Mouse (Mus musculus) CH12.LX (cell line): Measurements from ENCODE around the gene Ghitm. TPM values are rescaled to one million over a fixed set of nuclear protein-coding genes. Genes with fewer than 3 reads are reported as not detected.

ENCODE experiments used
- DNase-seq: peaks from one replicate; pipeline ENCODE4 v3.0.0-alpha.2; 2013; ENCODE audit errors: extremely low read depth
- H3K27ac ChIP-seq: 2 replicates; pipeline ENCODE4 v1.5.1; 2012; ENCODE audit warnings: low read depth, mild to moderate bottlenecking, control low read depth, moderate library complexity; ENCODE audit not compliant: insufficient read depth
- H3K27me3 ChIP-seq: replicated peaks from 2 replicates; pipeline ENCODE3; 2012; ENCODE audit warnings: inconsistent platforms
- H3K36me3 ChIP-seq, 2 experiments: replicated peaks in 1 of 2; 2 replicates each; pipeline versions ENCODE3 to v1.6.1; 2012; ENCODE audit warnings: inconsistent platforms in 1 of 2, low read length in 1 of 2, mild to moderate bottlenecking in 1 of 2, mixed read lengths in 1 of 2, moderate library complexity in 1 of 2; ENCODE audit not compliant: control insufficient read depth in 1 of 2, insufficient read depth in 1 of 2
- H3K4me1 ChIP-seq, 2 experiments: 2 replicates each; pipeline ENCODE4 v1.6.1; 2012; ENCODE audit warnings: inconsistent platforms in 1 of 2, moderate library complexity in 1 of 2; ENCODE audit not compliant: insufficient read depth in 2 of 2, control insufficient read depth in 1 of 2
- H3K4me2 ChIP-seq: 2 replicates; pipeline ENCODE4 v1.6.1; 2012; ENCODE audit warnings: low read depth, mild to moderate bottlenecking, control low read depth; ENCODE audit not compliant: poor library complexity, insufficient read depth, severe bottlenecking
- H3K4me3 ChIP-seq, 3 experiments: fragments of 150-350 bp in 1 of 3; sonication (generic) in 1 of 3; replicated peaks in 1 of 3; 2 replicates each; pipeline versions ENCODE3 to v1.5.1; 2011 to 2012; ENCODE audit warnings: low read depth in 2 of 3, low read length in 2 of 3, mild to moderate bottlenecking in 2 of 3, moderate library complexity in 2 of 3, control low read depth in 1 of 3, improper control_type of control experiment in 1 of 3, inconsistent platforms in 1 of 3, mixed read lengths in 1 of 3; ENCODE audit not compliant: poor library complexity in 1 of 3
- H3K79me2 ChIP-seq: replicated peaks from 2 replicates; pipeline ENCODE4 v1.6.1; 2012; ENCODE audit warnings: mild to moderate bottlenecking, moderate library complexity; ENCODE audit not compliant: control insufficient read depth, poor library complexity, insufficient read depth, severe bottlenecking; ENCODE audit errors: extremely low read depth
- H3K9ac ChIP-seq: 2 replicates; pipeline ENCODE4 v1.6.1; 2012; ENCODE audit warnings: low read depth, mild to moderate bottlenecking, control low read depth, moderate library complexity; ENCODE audit not compliant: insufficient read depth
- H3K9me3 ChIP-seq: replicated peaks from 2 replicates; pipeline ENCODE3; 2012; ENCODE audit warnings: low read length, inconsistent platforms, mixed read lengths
- BHLHE40 ChIP-seq: IDR thresholded peaks from 2 replicates; pipeline ENCODE4 v1.6.1; 2011; ENCODE audit warnings: mild to moderate bottlenecking, low read depth, low read length, improper control_type of control experiment
- CHD1 ChIP-seq: IDR thresholded peaks from 2 replicates; pipeline ENCODE4 v1.6.1; 2012; ENCODE audit warnings: low read depth, low read length, improper control_type of control experiment, inconsistent platforms
- CHD2 ChIP-seq: IDR thresholded peaks from 2 replicates; pipeline ENCODE4 v1.6.1; 2011; ENCODE audit warnings: low read length, improper control_type of control experiment
- JUND ChIP-seq: conservative IDR thresholded peaks from 2 replicates; pipeline ENCODE4 v1.6.1; 2011; ENCODE audit warnings: low read depth, low read length, improper control_type of control experiment
- MAFK ChIP-seq: IDR thresholded peaks from 2 replicates; pipeline ENCODE4 v1.6.1; 2011; ENCODE audit warnings: low read length, improper control_type of control experiment; ENCODE audit not compliant: insufficient replicate concordance
- MAZ ChIP-seq: IDR thresholded peaks from 2 replicates; pipeline ENCODE4 v1.6.1; 2012; ENCODE audit warnings: low read depth, mild to moderate bottlenecking, inconsistent platforms, low read length, improper control_type of control experiment, moderate library complexity
- MEF2A ChIP-seq: IDR thresholded peaks from 2 replicates; pipeline ENCODE4 v1.6.1; 2014; ENCODE audit warnings: low read depth, mild to moderate bottlenecking, inconsistent platforms, low read length, improper control_type of control experiment, borderline replicate concordance
- MXI1 ChIP-seq: IDR thresholded peaks from 2 replicates; pipeline ENCODE4 v1.6.1; 2011; ENCODE audit warnings: mild to moderate bottlenecking, low read depth, low read length, improper control_type of control experiment
- NRF1 ChIP-seq: IDR thresholded peaks from 2 replicates; pipeline ENCODE4 v1.6.1; 2014; ENCODE audit warnings: low read depth, mild to moderate bottlenecking, inconsistent platforms, low read length, improper control_type of control experiment, moderate library complexity
- PAX5 ChIP-seq: IDR thresholded peaks from 2 replicates; pipeline ENCODE4 v1.6.1; 2012; ENCODE audit warnings: low read length, inconsistent platforms, mixed read lengths
- RAD21 ChIP-seq: IDR thresholded peaks from 2 replicates; pipeline ENCODE4 v1.6.1; 2011; ENCODE audit warnings: low read depth, mild to moderate bottlenecking, low read length, improper control_type of control experiment, moderate library complexity
- SIN3A ChIP-seq: IDR thresholded peaks from 2 replicates; pipeline ENCODE4 v1.6.1; 2012; ENCODE audit warnings: low read length, improper control_type of control experiment, inconsistent platforms
- TCF12 ChIP-seq: IDR thresholded peaks from 2 replicates; pipeline ENCODE4 v1.6.1; 2014; ENCODE audit warnings: low read depth, mild to moderate bottlenecking, inconsistent platforms, low read length, improper control_type of control experiment
- USF1 ChIP-seq: IDR thresholded peaks from 2 replicates; pipeline ENCODE4 v1.6.1; 2014; ENCODE audit warnings: low read depth, mild to moderate bottlenecking, inconsistent platforms, low read length, improper control_type of control experiment
- USF2 ChIP-seq: conservative IDR thresholded peaks from 2 replicates; pipeline ENCODE4 v1.6.1; 2011; ENCODE audit warnings: low read depth, low read length, improper control_type of control experiment
- ZC3H11A ChIP-seq: IDR thresholded peaks from 2 replicates; pipeline ENCODE4 v1.6.1; 2012; ENCODE audit warnings: low read depth, mild to moderate bottlenecking, inconsistent platforms, low read length, improper control_type of control experiment
- ZKSCAN1 ChIP-seq: IDR thresholded peaks from 2 replicates; pipeline ENCODE4 v1.6.1; 2012; ENCODE audit warnings: low read depth, inconsistent platforms, low read length, improper control_type of control experiment, borderline replicate concordance
- ZNF384 ChIP-seq: IDR thresholded peaks from 2 replicates; pipeline ENCODE4 v1.6.1; 2012; ENCODE audit warnings: low read depth, low read length, improper control_type of control experiment, inconsistent platforms
- dilution Hi-C: fragments of 300-500 bp; cut with MboI; formaldehyde crosslinking; loops from 2 replicates; pipeline ENCODE4 v1.14.3; 2020; ENCODE audit warnings: low sequenced_read_pairs; ENCODE audit not compliant: extremely low pct_unique_long_range_greater_than_20kb, extremely low pct_ligation_motif_present
- in situ Hi-C: fragments of 300-500 bp; cut with MboI; formaldehyde crosslinking; loops from 3 replicates; pipeline ENCODE4 v1.14.3; 2019; ENCODE audit warnings: low sequenced_read_pairs, low pct_ligation_motif_present, low pct_unique_long_range_greater_than_20kb, mixed read lengths
- polyA plus RNA-seq: library from polyadenylated mRNA; unstranded; fragments of >175 nt; gene quantifications from 2 replicates; pipeline ENCODE4 v1.2.1, GENCODE M21; 2012; ENCODE audit warnings: low read depth; ENCODE audit not compliant: insufficient read length
- total RNA-seq, 2 experiments: library from RNA; depleted of rRNA; stranded (reverse); fragments of 300-350 nt in 1 of 2; fragments of >200 nt in 1 of 2; gene quantifications; 2 replicates each; pipeline ENCODE4 v1.2.3; 2012 to 2014

Ghitm gene
- total and polyA plus RNA-seq, 3 experiments, result 302 to 320 (median 311) TPM

GRCm38 (mm10) chr14:37095556-37095955, 39.5 kb downstream of the Ghitm start:
- H3K27ac ChIP-seq, result no peak overlapping the region

GRCm38 (mm10) chr14:37094436-37094835, 40.6 kb downstream of the Ghitm start:
- no peak for DNase-seq
- H3K27me3 ChIP-seq, result peaks cover 95% of the 10 kb centered on the region
- no peak overlapping the region for H3K9ac ChIP-seq
- H3K9me3 ChIP-seq, result no peaks in the 10 kb centered on the region
- H3K4me2 ChIP-seq, result no peak overlapping the region
- TF ChIP-seq MEF2A (no peak), ZKSCAN1 (no peak), ZC3H11A (no peak)
- TF ChIP-seq, all 38 proteins: peak for 0
- Histone ChIP-seq H3K4me3 (no peak overlapping the region), H3K27ac (no peak overlapping the region), H3K36me3 (no peaks in the 10 kb centered on the region), H3K79me2 (no peaks in the 10 kb centered on the region), H3K4me1 (no peaks in the 10 kb centered on the region)
- in situ Hi-C loops (no loop called here), dilution Hi-C loops (no loop called here)

More at GRCm38 (mm10) chr14:37095556-37095955, 39.5 kb downstream of the Ghitm start:
- dilution Hi-C loops (no loop called here), in situ Hi-C loops (no loop called here)
- Histone ChIP-seq H3K4me3 (no peak overlapping the region), H3K27me3 (peaks cover 93% of the 10 kb centered on the region), H3K4me2 (no peak overlapping the region), H3K9ac (no peak overlapping the region), H3K79me2 (no peaks in the 10 kb centered on the region), H3K36me3 (no peaks in the 10 kb centered on the region), H3K4me1 (no peaks in the 10 kb centered on the region), H3K9me3 (no peaks in the 10 kb centered on the region)
- DNase-seq, result no peak
- no peak for TF ChIP-seq USF2
- TF ChIP-seq ZNF384, result no peak
- TF ChIP-seq NRF1, result no peak
- TF ChIP-seq MAZ, result no peak
- TF ChIP-seq BHLHE40, result no peak
- TF ChIP-seq RAD21, result no peak
- no peak for TF ChIP-seq MXI1
- TF ChIP-seq TCF12, result no peak
- no peak for TF ChIP-seq SIN3A
- no peak for TF ChIP-seq MAFK
- TF ChIP-seq CHD2, result no peak
- no peak for TF ChIP-seq USF1
- TF ChIP-seq CHD1, result no peak
- TF ChIP-seq JUND, result no peak
- no peak for TF ChIP-seq PAX5
